Mouse (Mus musculus) CH12.LX (cell line): Measurements from ENCODE around the gene Gm45208. TPM values are rescaled to one million over a fixed set of nuclear protein-coding genes. Genes with fewer than 3 reads are reported as not detected.

Source experiments
- DNase-seq: peaks from one replicate; pipeline ENCODE4 v3.0.0-alpha.2; 2013; ENCODE audit errors: extremely low read depth
- H3K27ac ChIP-seq: 2 replicates; pipeline ENCODE4 v1.5.1; 2012; ENCODE audit warnings: low read depth, mild to moderate bottlenecking, control low read depth, moderate library complexity; ENCODE audit not compliant: insufficient read depth
- H3K27me3 ChIP-seq: replicated peaks from 2 replicates; pipeline ENCODE3; 2012; ENCODE audit warnings: inconsistent platforms
- H3K36me3 ChIP-seq, 2 experiments: replicated peaks in 1 of 2; 2 replicates each; pipeline versions ENCODE3 to v1.6.1; 2012; ENCODE audit warnings: inconsistent platforms in 1 of 2, low read length in 1 of 2, mild to moderate bottlenecking in 1 of 2, mixed read lengths in 1 of 2, moderate library complexity in 1 of 2; ENCODE audit not compliant: control insufficient read depth in 1 of 2, insufficient read depth in 1 of 2
- H3K4me1 ChIP-seq, 2 experiments: 2 replicates each; pipeline ENCODE4 v1.6.1; 2012; ENCODE audit warnings: inconsistent platforms in 1 of 2, moderate library complexity in 1 of 2; ENCODE audit not compliant: insufficient read depth in 2 of 2, control insufficient read depth in 1 of 2
- H3K4me2 ChIP-seq: 2 replicates; pipeline ENCODE4 v1.6.1; 2012; ENCODE audit warnings: low read depth, mild to moderate bottlenecking, control low read depth; ENCODE audit not compliant: poor library complexity, insufficient read depth, severe bottlenecking
- H3K4me3 ChIP-seq, 3 experiments: fragments of 150-350 bp in 1 of 3; sonication (generic) in 1 of 3; replicated peaks in 1 of 3; 2 replicates each; pipeline versions ENCODE3 to v1.5.1; 2011 to 2012; ENCODE audit warnings: low read depth in 2 of 3, low read length in 2 of 3, mild to moderate bottlenecking in 2 of 3, moderate library complexity in 2 of 3, control low read depth in 1 of 3, improper control_type of control experiment in 1 of 3, inconsistent platforms in 1 of 3, mixed read lengths in 1 of 3; ENCODE audit not compliant: poor library complexity in 1 of 3
- H3K79me2 ChIP-seq: replicated peaks from 2 replicates; pipeline ENCODE4 v1.6.1; 2012; ENCODE audit warnings: mild to moderate bottlenecking, moderate library complexity; ENCODE audit not compliant: control insufficient read depth, poor library complexity, insufficient read depth, severe bottlenecking; ENCODE audit errors: extremely low read depth
- H3K9ac ChIP-seq: 2 replicates; pipeline ENCODE4 v1.6.1; 2012; ENCODE audit warnings: low read depth, mild to moderate bottlenecking, control low read depth, moderate library complexity; ENCODE audit not compliant: insufficient read depth
- H3K9me3 ChIP-seq: replicated peaks from 2 replicates; pipeline ENCODE3; 2012; ENCODE audit warnings: low read length, inconsistent platforms, mixed read lengths
- CHD1 ChIP-seq: IDR thresholded peaks from 2 replicates; pipeline ENCODE4 v1.6.1; 2012; ENCODE audit warnings: low read depth, low read length, improper control_type of control experiment, inconsistent platforms
- ELF1 ChIP-seq: IDR thresholded peaks from 2 replicates; pipeline ENCODE4 v1.6.1; 2014; ENCODE audit warnings: low read depth, mild to moderate bottlenecking, inconsistent platforms, low read length, improper control_type of control experiment
- ETS1 ChIP-seq: conservative IDR thresholded peaks from 2 replicates; pipeline ENCODE4 v1.6.1; 2012; ENCODE audit warnings: low read depth, mild to moderate bottlenecking, inconsistent platforms, low read length, improper control_type of control experiment, moderate library complexity
- HCFC1 ChIP-seq: IDR thresholded peaks from 2 replicates; pipeline ENCODE4 v1.6.1; 2012; ENCODE audit warnings: low read depth, mild to moderate bottlenecking, inconsistent platforms, low read length, improper control_type of control experiment
- IRF4 ChIP-seq: IDR thresholded peaks from 2 replicates; pipeline ENCODE4 v1.6.1; 2014; ENCODE audit warnings: low read depth, mild to moderate bottlenecking, inconsistent platforms, low read length, improper control_type of control experiment
- JUND ChIP-seq: conservative IDR thresholded peaks from 2 replicates; pipeline ENCODE4 v1.6.1; 2011; ENCODE audit warnings: low read depth, low read length, improper control_type of control experiment
- KAT2A ChIP-seq: IDR thresholded peaks from 2 replicates; pipeline ENCODE4 v1.6.1; 2012; ENCODE audit warnings: low read length, improper control_type of control experiment, inconsistent platforms; ENCODE audit not compliant: insufficient replicate concordance
- MAFK ChIP-seq: IDR thresholded peaks from 2 replicates; pipeline ENCODE4 v1.6.1; 2011; ENCODE audit warnings: low read length, improper control_type of control experiment; ENCODE audit not compliant: insufficient replicate concordance
- MAX ChIP-seq: IDR thresholded peaks from 2 replicates; pipeline ENCODE4 v1.6.1; 2011; ENCODE audit warnings: low read length, improper control_type of control experiment
- MXI1 ChIP-seq: IDR thresholded peaks from 2 replicates; pipeline ENCODE4 v1.6.1; 2011; ENCODE audit warnings: mild to moderate bottlenecking, low read depth, low read length, improper control_type of control experiment
- MYC ChIP-seq: IDR thresholded peaks from 2 replicates; pipeline ENCODE4 v1.6.1; 2011; ENCODE audit warnings: low read depth, mild to moderate bottlenecking, improper control_type of control experiment, low read length
- NELFE ChIP-seq: IDR thresholded peaks from 2 replicates; pipeline ENCODE4 v1.6.1; 2011; ENCODE audit warnings: low read depth, low read length, improper control_type of control experiment
- NRF1 ChIP-seq: IDR thresholded peaks from 2 replicates; pipeline ENCODE4 v1.6.1; 2014; ENCODE audit warnings: low read depth, mild to moderate bottlenecking, inconsistent platforms, low read length, improper control_type of control experiment, moderate library complexity
- POLR2A ChIP-seq: IDR thresholded peaks from 2 replicates; pipeline ENCODE4 v1.6.1; 2011; ENCODE audit warnings: low read depth, mild to moderate bottlenecking, improper control_type of control experiment, low read length
- POLR2AphosphoS2 ChIP-seq: IDR thresholded peaks from 2 replicates; pipeline ENCODE4 v1.6.1; 2011; ENCODE audit warnings: low read depth, low read length, improper control_type of control experiment
- RAD21 ChIP-seq: IDR thresholded peaks from 2 replicates; pipeline ENCODE4 v1.6.1; 2011; ENCODE audit warnings: low read depth, mild to moderate bottlenecking, low read length, improper control_type of control experiment, moderate library complexity
- SIN3A ChIP-seq: IDR thresholded peaks from 2 replicates; pipeline ENCODE4 v1.6.1; 2012; ENCODE audit warnings: low read length, improper control_type of control experiment, inconsistent platforms
- UBTF ChIP-seq: IDR thresholded peaks from 2 replicates; pipeline ENCODE4 v1.6.1; 2012; ENCODE audit warnings: low read depth, mild to moderate bottlenecking, inconsistent platforms, low read length, improper control_type of control experiment, moderate library complexity
- ZMIZ1 ChIP-seq: IDR thresholded peaks from 2 replicates; pipeline ENCODE4 v1.6.1; 2012; ENCODE audit warnings: low read depth, mild to moderate bottlenecking, inconsistent platforms, low read length, improper control_type of control experiment
- dilution Hi-C: fragments of 300-500 bp; cut with MboI; formaldehyde crosslinking; loops from 2 replicates; pipeline ENCODE4 v1.14.3; 2020; ENCODE audit warnings: low sequenced_read_pairs; ENCODE audit not compliant: extremely low pct_unique_long_range_greater_than_20kb, extremely low pct_ligation_motif_present
- in situ Hi-C: fragments of 300-500 bp; cut with MboI; formaldehyde crosslinking; loops from 3 replicates; pipeline ENCODE4 v1.14.3; 2019; ENCODE audit warnings: low sequenced_read_pairs, low pct_ligation_motif_present, low pct_unique_long_range_greater_than_20kb, mixed read lengths
- polyA plus RNA-seq: library from polyadenylated mRNA; unstranded; fragments of >175 nt; gene quantifications from 2 replicates; pipeline ENCODE4 v1.2.1, GENCODE M21; 2012; ENCODE audit warnings: low read depth; ENCODE audit not compliant: insufficient read length
- total RNA-seq, 2 experiments: library from RNA; depleted of rRNA; stranded (reverse); fragments of 300-350 nt in 1 of 2; fragments of >200 nt in 1 of 2; gene quantifications; 2 replicates each; pipeline ENCODE4 v1.2.3; 2012 to 2014

Gene Gm45208
- total and polyA plus RNA-seq, 3 experiments, result 0.47 to 13.0 TPM; not detected in 1

DNA sequence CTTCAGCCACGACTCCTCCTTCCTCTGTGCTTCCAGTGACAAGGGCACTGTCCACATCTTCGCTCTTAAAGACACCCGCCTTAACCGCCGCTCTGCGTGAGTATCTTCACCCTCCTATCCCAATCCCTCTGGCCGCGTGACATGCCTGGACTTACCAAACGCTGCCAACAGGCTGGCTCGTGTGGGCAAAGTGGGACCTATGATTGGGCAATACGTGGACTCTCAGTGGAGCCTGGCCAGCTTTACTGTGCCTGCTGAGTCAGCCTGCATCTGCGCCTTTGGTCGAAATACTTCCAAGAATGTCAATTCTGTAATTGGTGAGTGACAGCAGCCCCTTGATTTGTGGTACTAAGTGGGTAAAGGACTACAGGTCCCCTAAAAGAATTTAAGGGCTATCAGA, 5.1 kb downstream of the Gm45208 start:
- DNase-seq, result no peak
- no peak overlapping the region for H3K4me2 ChIP-seq
- H3K36me3 ChIP-seq, result peaks cover 28 to 50% of the 10 kb centered on the region in 2 experiments
- H3K4me3 ChIP-seq, result no peak overlapping the region
- peaks cover 16% of the 10 kb centered on the region for H3K79me2 ChIP-seq
- dilution Hi-C loops, result no loop called here
- no peaks in the 10 kb centered on the region for H3K9me3 ChIP-seq
- in situ Hi-C loops, result no loop called here
- no peak overlapping the region for H3K27ac ChIP-seq
- no peaks in the 10 kb centered on the region for H3K27me3 ChIP-seq
- H3K9ac ChIP-seq, result no peak overlapping the region
- no peak for TF ChIP-seq UBTF
- no peak for TF ChIP-seq ELF1
- no peak for TF ChIP-seq HCFC1
- no peak for TF ChIP-seq MYC
- no peak for TF ChIP-seq JUND
- no peak for TF ChIP-seq ZMIZ1
- no peak for TF ChIP-seq POLR2A
- H3K4me1 ChIP-seq, result peaks cover 11 to 20% of the 10 kb centered on the region in 2 experiments; a peak in 3 of 4 replicates

DNA sequence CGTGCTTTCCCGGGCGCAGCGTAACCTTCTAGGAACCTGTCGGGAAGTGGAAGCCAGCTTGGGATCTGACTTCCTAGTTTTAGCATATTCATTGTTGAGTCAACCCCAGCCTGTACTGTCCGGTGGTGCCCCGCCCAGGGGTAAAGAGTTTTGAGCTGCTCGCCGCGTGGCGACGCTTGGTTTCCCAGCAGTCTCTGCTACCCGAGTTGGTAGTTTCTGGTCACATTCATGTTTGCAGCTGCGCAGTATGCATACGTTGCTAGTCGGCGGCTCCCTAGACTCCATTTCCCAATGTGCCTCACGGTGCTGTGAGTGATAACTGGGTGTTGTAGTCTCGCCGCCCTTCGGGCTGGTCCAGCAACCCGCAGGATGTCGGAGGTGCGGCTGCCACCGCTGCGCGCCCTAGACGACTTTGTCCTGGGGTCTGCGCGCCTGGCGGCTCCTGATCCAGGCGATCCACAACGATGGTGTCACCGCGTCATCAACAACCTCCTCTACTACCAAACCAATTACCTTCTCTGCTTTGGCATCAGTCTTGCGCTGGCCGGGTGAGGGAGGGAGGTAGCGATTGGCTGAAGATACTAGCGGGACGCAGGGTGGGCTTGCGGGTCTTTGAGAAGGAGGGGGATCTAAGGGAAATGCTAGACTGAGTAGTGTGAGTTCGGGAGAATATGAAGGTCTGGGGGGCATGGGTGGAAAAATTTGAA, 6.3 kb downstream of the Gm45208 start, which contains the start of gene Praf2:
Praf2 (plus strand) TSS at position 225 of the 707 bp plus-strand sequence.
- dilution Hi-C loops (no loop called here), in situ Hi-C loops (no loop called here)
- Histone ChIP-seq H3K4me1 (peaks cover 9 to 15% of the 10 kb centered on the region in 2 experiments; a peak in 3 of 4 replicates), H3K27me3 (no peaks in the 10 kb centered on the region), H3K36me3 (peaks cover 28 to 61% of the 10 kb centered on the region in 2 experiments), H3K27ac (peak within 1 kb of the TSS; percentile 74), H3K9me3 (no peaks in the 10 kb centered on the region), H3K4me3 (peak within 1 kb of the TSS; percentile 56 to 82 (median 59)), H3K79me2 (0 out of 2 replicates have a peak, but pooled peaks cover 8% of the 10 kb centered on the region), H3K4me2 (peak within 1 kb of the TSS; percentile 74), H3K9ac (peak within 1 kb of the TSS; percentile 68)
- peak; percentile 87 for DNase-seq
- TF ChIP-seq IRF4, result peak; percentile 25; the same call in 1 of the 2 replicates
- no peak for TF ChIP-seq CHD1
- TF ChIP-seq SIN3A, result 0 out of 2 replicates have a peak, but pooled peaks have one; percentile 24
- TF ChIP-seq JUND, result no peak
- peak; percentile 79; the same call in 1 of the 2 replicates for TF ChIP-seq KAT2A
- TF ChIP-seq HCFC1, result peak; percentile 93
- peak; percentile 83 for TF ChIP-seq MAX
- TF ChIP-seq NELFE, result peak; percentile 63; the same call in 1 of the 2 replicates
- TF ChIP-seq ELF1, result peak; percentile 67; the same call in 1 of the 2 replicates
- TF ChIP-seq NRF1, result peak; percentile 80
- no peak for TF ChIP-seq MAFK
- 0 out of 2 replicates have a peak, but pooled peaks have one; percentile 10 for TF ChIP-seq ETS1
- peak; percentile 91 for TF ChIP-seq MYC
- TF ChIP-seq POLR2A, result peak; percentile 59
- peak; percentile 54; the same call in 1 of the 2 replicates for TF ChIP-seq POLR2AphosphoS2
- TF ChIP-seq RAD21, result no peak
- TF ChIP-seq MXI1, result 0 out of 2 replicates have a peak, but pooled peaks have one; percentile 64
